Comparison of ENCODE assay signal across 15 mouse cellular contexts in the genomic region with DNA sequence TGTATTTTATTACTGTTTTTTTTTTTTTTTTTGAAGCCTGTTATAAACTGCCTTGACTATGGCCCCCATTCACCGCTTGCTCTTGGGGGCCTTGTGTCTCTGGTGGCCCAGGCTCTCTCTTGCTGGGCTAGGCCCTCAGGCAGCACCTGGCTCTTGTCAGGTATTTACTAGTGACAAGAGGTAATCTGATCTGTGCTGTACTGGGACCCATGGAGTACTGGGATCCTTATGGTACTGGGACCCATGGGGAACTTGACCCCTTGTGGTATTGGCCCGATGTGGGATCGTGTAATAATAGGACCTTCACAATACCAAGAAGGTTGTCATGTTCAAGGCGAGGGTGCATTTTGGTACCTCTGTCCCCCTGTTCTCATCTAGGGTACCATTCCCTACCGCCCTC.
"Had no signal": no experiment of that assay in that cellular context is flagged by ENCODE, and none has a peak within 500 bp of the region (broad histone marks: within the 10 kb centered on the region; RNA-seq: fewer than 3 reads in every experiment).

No protein-coding gene starts in this region.

- ATAC-seq: liver, postnatal 0 days; midbrain, embryonic 16.5 days had no signal

- H3K4me2 ChIP-seq: liver, embryonic 13.5 days; lung, embryonic 15.5 days; midbrain, embryonic 12.5 days had no signal

- H3K27ac ChIP-seq: liver, embryonic 13.5 days; lung, embryonic 15.5 days; macrophage; midbrain, embryonic 12.5 days had no signal

- H3K36me3 ChIP-seq: liver, embryonic 13.5 days; lung, embryonic 15.5 days; midbrain, embryonic 12.5 days; neural tube, embryonic 13.5 days had no signal

- H3K9me3 ChIP-seq: liver, embryonic 13.5 days; lung, embryonic 15.5 days; megakaryocyte, embryonic 14.5 days; midbrain, embryonic 12.5 days; neural tube, embryonic 13.5 days had no signal

- H3K4me3 ChIP-seq: liver, embryonic 13.5 days; lung, embryonic 15.5 days; megakaryocyte, embryonic 14.5 days; midbrain, embryonic 12.5 days; neural tube, embryonic 13.5 days had no signal

- DNase-seq: kidney, postnatal 10 days; liver; liver, embryonic 13.5 days; liver, postnatal 0 days; lung, postnatal 14 days; retina, postnatal 1 day; right cerebral cortex, postnatal 4 days; spleen, adult 18-20 months; thymus, postnatal 4 days had no signal

- H3K9ac ChIP-seq: liver, embryonic 13.5 days; liver, postnatal 0 days; lung, embryonic 15.5 days; midbrain, embryonic 12.5 days had no signal
